Mouse (Mus musculus): Measurements from ENCODE around the gene Eln. TPM values are rescaled to one million over a fixed set of nuclear protein-coding genes. Genes with fewer than 3 reads are reported as not detected.
A peak's percentile ranks its signal among the peaks of the same experiment; 100 is the strongest.

Eln gene
- polyA plus RNA-seq, 1 experiment from 2014 or later: 340 TPM

GRCm38 (mm10) chr5:134711076-134711475, 36.0 kb downstream of the Eln start:
- WGBS: 64% methylated on average over 7 of the region's 7 CpGs
- Histone ChIP-seq H3K27me3 (ENCODE audit: control insufficient read depth, insufficient read depth, low read length) (no peaks in the 10 kb centered on the region), H3K9ac (ENCODE audit: low read length) (no peak overlapping the region), H3K36me3 (ENCODE audit: control insufficient read depth, insufficient read depth, low read length) (no peaks in the 10 kb centered on the region; the same call in 1 of the 2 replicates), H3K4me1 (replicated peaks; ENCODE audit: control insufficient read depth, insufficient read depth) (no peaks in the 10 kb centered on the region), H3K9me3 (ENCODE audit: control insufficient read depth, low read length) (no peaks in the 10 kb centered on the region), H3K27ac (replicated peaks) (no peak overlapping the region), H3K4me2 (replicated peaks; ENCODE audit: low read depth) (no peak overlapping the region), H3K4me3 (ENCODE audit: low read depth, low read length) (no peak overlapping the region)
- DNase-seq (ENCODE audit: low spot score) (no peak), ATAC-seq (ENCODE audit: low FRiP score, low TSS enrichment) (no peak)
- TF ChIP-seq EP300 (optimal IDR thresholded peaks at IDR 0.05): no peak
- peak; percentile 42 for TF ChIP-seq CTCF (IDR thresholded peaks at IDR 0.05; ENCODE audit: low read depth)

- no peaks in the 10 kb centered on the region for H3K27me3 ChIP-seq (ENCODE audit: control insufficient read depth, insufficient read depth, low read length)
- DNase-seq (ENCODE audit: low spot score) (no peak), ATAC-seq (ENCODE audit: low FRiP score, low TSS enrichment) (no peak)
- no peaks in the 10 kb centered on the region for H3K9me3 ChIP-seq (ENCODE audit: control insufficient read depth, low read length)
- no peak overlapping the region for H3K27ac ChIP-seq (replicated peaks)
- no peak overlapping the region for H3K9ac ChIP-seq (ENCODE audit: low read length)
- H3K4me3 ChIP-seq (ENCODE audit: low read depth, low read length): no peak overlapping the region
- TF ChIP-seq EP300 (optimal IDR thresholded peaks at IDR 0.05) (no peak), CTCF (IDR thresholded peaks at IDR 0.05; ENCODE audit: low read depth) (no peak)
- no peaks in the 10 kb centered on the region for H3K4me1 ChIP-seq (replicated peaks; ENCODE audit: control insufficient read depth, insufficient read depth)
- H3K36me3 ChIP-seq (ENCODE audit: control insufficient read depth, insufficient read depth, low read length): no peaks in the 10 kb centered on the region; the same call in 1 of the 2 replicates
- H3K4me2 ChIP-seq (replicated peaks; ENCODE audit: low read depth): no peak overlapping the region
- 47% methylated on average over 6 of the region's 6 CpGs for WGBS
Measured at GRCm38 (mm10) chr5:134709275-134709674, 37.8 kb downstream of the Eln start.

- H3K9ac ChIP-seq (ENCODE audit: low read length): no peak overlapping the region
- DNase-seq (ENCODE audit: low spot score): peak; percentile 77
- H3K9me3 ChIP-seq (ENCODE audit: control insufficient read depth, low read length): no peaks in the 10 kb centered on the region
Measured at GRCm38 (mm10) chr5:134704157-134704556, 43.0 kb downstream of the Eln start.

GRCm38 (mm10) chr5:134695539-134695938, 51.6 kb downstream of the Eln start:
- Histone ChIP-seq H3K9me3 (ENCODE audit: control insufficient read depth, low read length) (no peaks in the 10 kb centered on the region), H3K4me1 (replicated peaks; ENCODE audit: control insufficient read depth, insufficient read depth) (no peaks in the 10 kb centered on the region), H3K27ac (replicated peaks) (no peak overlapping the region), H3K4me3 (ENCODE audit: low read depth, low read length) (no peak overlapping the region), H3K4me2 (replicated peaks; ENCODE audit: low read depth) (no peak overlapping the region), H3K27me3 (ENCODE audit: control insufficient read depth, insufficient read depth, low read length) (no peaks in the 10 kb centered on the region), H3K36me3 (ENCODE audit: control insufficient read depth, insufficient read depth, low read length) (no peaks in the 10 kb centered on the region), H3K9ac (ENCODE audit: low read length) (no peak overlapping the region)
- DNase-seq (ENCODE audit: low spot score) (no peak), ATAC-seq (ENCODE audit: low FRiP score, low TSS enrichment) (no peak)
- 51% methylated on average over 2 of the region's 2 CpGs for WGBS
- TF ChIP-seq EP300 (optimal IDR thresholded peaks at IDR 0.05): no peak
- TF ChIP-seq CTCF (IDR thresholded peaks at IDR 0.05; ENCODE audit: low read depth): no peak

More at GRCm38 (mm10) chr5:134704157-134704556, 43.0 kb downstream of the Eln start:
- Histone ChIP-seq H3K27me3 (ENCODE audit: control insufficient read depth, insufficient read depth, low read length) (no peaks in the 10 kb centered on the region), H3K36me3 (ENCODE audit: control insufficient read depth, insufficient read depth, low read length) (no peaks in the 10 kb centered on the region), H3K4me2 (replicated peaks; ENCODE audit: low read depth) (no peak overlapping the region), H3K27ac (replicated peaks) (no peak overlapping the region), H3K4me3 (ENCODE audit: low read depth, low read length) (no peak overlapping the region), H3K4me1 (replicated peaks; ENCODE audit: control insufficient read depth, insufficient read depth) (no peaks in the 10 kb centered on the region)
- peak; percentile 90 for TF ChIP-seq CTCF (IDR thresholded peaks at IDR 0.05; ENCODE audit: low read depth)
- no peak for TF ChIP-seq EP300 (optimal IDR thresholded peaks at IDR 0.05)
- peak; percentile 65; the same call in 1 of the 2 replicates for ATAC-seq (ENCODE audit: low FRiP score, low TSS enrichment)

GRCm38 (mm10) chr5:134695082-134695481, 52.0 kb downstream of the Eln start:
- TF ChIP-seq EP300 (optimal IDR thresholded peaks at IDR 0.05) (no peak), CTCF (IDR thresholded peaks at IDR 0.05; ENCODE audit: low read depth) (peak; percentile 44)

GRCm38 (mm10) chr5:134692704-134693103, 54.4 kb downstream of the Eln start:
- 88% methylated on average over 1 of the region's 1 CpGs for WGBS
- ATAC-seq (ENCODE audit: low FRiP score, low TSS enrichment) (no peak), DNase-seq (ENCODE audit: low spot score) (no peak)

More at GRCm38 (mm10) chr5:134695082-134695481, 52.0 kb downstream of the Eln start:
- Histone ChIP-seq H3K4me3 (ENCODE audit: low read depth, low read length) (no peak overlapping the region), H3K27me3 (ENCODE audit: control insufficient read depth, insufficient read depth, low read length) (no peaks in the 10 kb centered on the region), H3K36me3 (ENCODE audit: control insufficient read depth, insufficient read depth, low read length) (no peaks in the 10 kb centered on the region), H3K4me1 (replicated peaks; ENCODE audit: control insufficient read depth, insufficient read depth) (no peaks in the 10 kb centered on the region), H3K4me2 (replicated peaks; ENCODE audit: low read depth) (no peak overlapping the region), H3K27ac (replicated peaks) (no peak overlapping the region), H3K9me3 (ENCODE audit: control insufficient read depth, low read length) (no peaks in the 10 kb centered on the region), H3K9ac (ENCODE audit: low read length) (no peak overlapping the region)
- WGBS: 10% methylated on average over 2 of the region's 2 CpGs
- ATAC-seq (ENCODE audit: low FRiP score, low TSS enrichment): 0 out of 2 replicates have a peak, but pooled peaks have one; percentile 42
- no peak for DNase-seq (ENCODE audit: low spot score)

More at GRCm38 (mm10) chr5:134692704-134693103, 54.4 kb downstream of the Eln start:
- Histone ChIP-seq H3K4me3 (ENCODE audit: low read depth, low read length) (no peak overlapping the region), H3K4me2 (replicated peaks; ENCODE audit: low read depth) (no peak overlapping the region), H3K4me1 (replicated peaks; ENCODE audit: control insufficient read depth, insufficient read depth) (no peaks in the 10 kb centered on the region), H3K36me3 (ENCODE audit: control insufficient read depth, insufficient read depth, low read length) (no peaks in the 10 kb centered on the region), H3K27ac (replicated peaks) (no peak overlapping the region), H3K9ac (ENCODE audit: low read length) (no peak overlapping the region), H3K9me3 (ENCODE audit: control insufficient read depth, low read length) (no peaks in the 10 kb centered on the region), H3K27me3 (ENCODE audit: control insufficient read depth, insufficient read depth, low read length) (no peaks in the 10 kb centered on the region)
- TF ChIP-seq CTCF (IDR thresholded peaks at IDR 0.05; ENCODE audit: low read depth) (no peak), EP300 (optimal IDR thresholded peaks at IDR 0.05) (no peak)
